ENCODE assay signal across 12 mouse cellular contexts in genomic region chr3:87996401-87996800, GRCm38 (mm10). TPM values are rescaled to one million over a fixed set of nuclear protein-coding genes. Genes with fewer than 3 reads are reported as not detected.
DNase-seq lines count a peak whose midpoint lies in the region; ATAC-seq and TF ChIP-seq lines count a peak whose summit lies in the region.
"Had no signal": no experiment of that assay in that cellular context is flagged by ENCODE, and none has a peak within 500 bp of the region (broad histone marks: within the 10 kb centered on the region; RNA-seq: fewer than 3 reads in every experiment).

No protein-coding gene starts in this region.

- peak overlapping the region; percentile 46; the same call in 1 of the 2 replicates for H3K4me3 ChIP-seq in heart, postnatal 0 days (ENCODE audit: low read depth, low read length)
- peak overlapping the region; percentile 32; the same call in 1 of the 2 replicates for H3K4me3 ChIP-seq in embryonic facial prominence, embryonic 15.5 days (replicated peaks)
- peak overlapping the region; percentile 45 for H3K4me3 ChIP-seq in hindbrain, postnatal 0 days (ENCODE audit: low read length)
- H3K4me3 ChIP-seq in neural tube, embryonic 13.5 days = peak overlapping the region; percentile 41

- peaks cover 97% of the 10 kb centered on the region for H3K27me3 ChIP-seq in heart, postnatal 0 days (ENCODE audit: control insufficient read depth, insufficient read depth, low read length)
- peaks cover 100% of the 10 kb centered on the region for H3K27me3 ChIP-seq in embryonic facial prominence, embryonic 15.5 days
- peaks cover 45% of the 10 kb centered on the region for H3K27me3 ChIP-seq in hindbrain, postnatal 0 days (ENCODE audit: insufficient read depth, low read length)
- peaks cover 99% of the 10 kb centered on the region for H3K27me3 ChIP-seq in neural tube, embryonic 13.5 days

- 2% methylated on average over 15 of the region's 15 CpGs for WGBS in heart, postnatal 0 days
- WGBS in embryonic facial prominence, embryonic 15.5 days = 2% methylated on average over 15 of the region's 15 CpGs
- WGBS in hindbrain, postnatal 0 days = 4% methylated on average over 15 of the region's 15 CpGs
- WGBS in neural tube, embryonic 13.5 days = 1% methylated on average over 15 of the region's 15 CpGs

- no peaks in the 10 kb centered on the region for H3K36me3 ChIP-seq in heart, postnatal 0 days (replicated peaks; ENCODE audit: control insufficient read depth, insufficient read depth, low read length)
- no peaks in the 10 kb centered on the region for H3K36me3 ChIP-seq in embryonic facial prominence, embryonic 15.5 days
- H3K36me3 ChIP-seq in hindbrain, postnatal 0 days (ENCODE audit: insufficient read depth, low read length) = no peaks in the 10 kb centered on the region; the same call in 1 of the 2 replicates
- H3K36me3 ChIP-seq in neural tube, embryonic 13.5 days = no peaks in the 10 kb centered on the region

- H3K9me3 ChIP-seq in heart, postnatal 0 days (replicated peaks; ENCODE audit: control insufficient read depth, low read length) = no peaks in the 10 kb centered on the region
- no peaks in the 10 kb centered on the region for H3K9me3 ChIP-seq in embryonic facial prominence, embryonic 15.5 days (replicated peaks)
- H3K9me3 ChIP-seq in hindbrain, postnatal 0 days (ENCODE audit: low read length) = no peaks in the 10 kb centered on the region
- no peaks in the 10 kb centered on the region for H3K9me3 ChIP-seq in neural tube, embryonic 13.5 days

- no peak for DNase-seq in heart, postnatal 0 days (ENCODE audit: low spot score)
- no peak for DNase-seq in heart, postnatal 36 days
- DNase-seq in hindbrain, postnatal 0 days (ENCODE audit: low spot score) = no peak
- no peak for DNase-seq in spleen, postnatal 14 days (ENCODE audit: low spot score in 2 of 2)
- DNase-seq in thymus, postnatal 4 days = no peak
- DNase-seq in kidney, postnatal 10 days = no peak
- DNase-seq: gastrocnemius, postnatal 36 days; kidney, adult 8-10 months; lung, postnatal 4 days had no signal

- TF ChIP-seq CTCF in heart, postnatal 0 days (IDR thresholded peaks at IDR 0.05; ENCODE audit: low read depth) = no peak
- no peak; the same call in 1 of the 2 replicates for TF ChIP-seq CTCF in hindbrain, postnatal 0 days (IDR thresholded peaks at IDR 0.05; ENCODE audit: low read depth)

- intact Hi-C loops in heart, postnatal 36 days (cut with DNase I) = no loop called here

- H3K4me2 ChIP-seq in heart, postnatal 0 days (ENCODE audit: low read depth, low read length) = no peak overlapping the region
- H3K4me2 ChIP-seq in embryonic facial prominence, embryonic 15.5 days (replicated peaks) = peak overlapping the region; percentile 52; the same call in 1 of the 2 replicates
- H3K4me2 ChIP-seq in hindbrain, postnatal 0 days (ENCODE audit: low read depth, low read length) = peak overlapping the region; percentile 71
- H3K4me2 ChIP-seq in neural tube, embryonic 13.5 days = peak overlapping the region; percentile 72

- no peak overlapping the region for H3K9ac ChIP-seq in heart, postnatal 0 days (replicated peaks; ENCODE audit: low read depth, low read length)
- no peak overlapping the region for H3K9ac ChIP-seq in embryonic facial prominence, embryonic 15.5 days
- 0 out of 2 replicates have a peak overlapping the region, but pooled peaks have one; percentile 53 for H3K9ac ChIP-seq in hindbrain, postnatal 0 days (replicated peaks; ENCODE audit: low read length)
- peak overlapping the region; percentile 69 for H3K9ac ChIP-seq in neural tube, embryonic 13.5 days

- no peak for TF ChIP-seq EP300 in heart, postnatal 0 days (IDR thresholded peaks at IDR 0.05; ENCODE audit: low read depth)

- ATAC-seq in heart, postnatal 0 days (ENCODE audit: insufficient read depth, low read depth) = no peak
- ATAC-seq in embryonic facial prominence, embryonic 15.5 days (ENCODE audit: insufficient number of reproducible peaks, low FRiP score, low TSS enrichment, low read depth) = no peak
- ATAC-seq in hindbrain, postnatal 0 days = no peak
- no peak for ATAC-seq in neural tube, embryonic 13.5 days (ENCODE audit: low read depth)

- peaks cover 4% of the 10 kb centered on the region for H3K4me1 ChIP-seq in heart, postnatal 0 days (ENCODE audit: control insufficient read depth, insufficient read depth)
- peaks cover 26% of the 10 kb centered on the region for H3K4me1 ChIP-seq in embryonic facial prominence, embryonic 15.5 days
- peaks cover 13% of the 10 kb centered on the region for H3K4me1 ChIP-seq in hindbrain, postnatal 0 days (ENCODE audit: insufficient read depth, low read length)
- H3K4me1 ChIP-seq in neural tube, embryonic 13.5 days (replicated peaks) = peaks cover 36% of the 10 kb centered on the region

- no peak overlapping the region for H3K27ac ChIP-seq in heart, postnatal 0 days (ENCODE audit: low read depth)
- H3K27ac ChIP-seq in embryonic facial prominence, embryonic 15.5 days (replicated peaks) = no peak overlapping the region
- H3K27ac ChIP-seq in hindbrain, postnatal 0 days = no peak overlapping the region
- H3K27ac ChIP-seq in neural tube, embryonic 13.5 days (replicated peaks) = no peak overlapping the region

RNA-seq across cellular contexts. Expression of gene Bcan, which starts 3.6 kb away (rescaled TPM):
- not detected in 2 replicates for total RNA-seq in heart, postnatal 0 days (2014; rRNA removed; ENCODE audit: low replicate concordance)
- 0.04 TPM in 1 of 2 replicates, not detected in the other for polyA plus RNA-seq in heart, postnatal 0 days (2015; fragmentation: Nextera tagmentation; extraction: Ambion mirVana)
- total RNA-seq in heart, postnatal 36 days (2021) = under 1 TPM in 1 of 2 experiments, not detected in 1; 0.19 TPM
- polyA plus RNA-seq in embryonic facial prominence, embryonic 15.5 days (2015; fragmentation: Nextera tagmentation; extraction: Ambion mirVana) = 0.38 and 0.61 TPM in 2 replicates
- 318 and 347 TPM in 2 replicates for total RNA-seq in hindbrain, postnatal 0 days (2014; rRNA removed)
- polyA plus RNA-seq in hindbrain, postnatal 0 days (2015; fragmentation: Nextera tagmentation; extraction: Ambion mirVana) = 229 and 237 TPM in 2 replicates
- polyA plus RNA-seq in neural tube, embryonic 13.5 days (2015; fragmentation: Nextera tagmentation; extraction: Ambion mirVana) = 37.8 and 41.3 TPM in 2 replicates

RNA-seq across cellular contexts. Expression of gene Nes, which starts 25.5 kb away (rescaled TPM):
- total RNA-seq in heart, postnatal 0 days (2014; rRNA removed; ENCODE audit: low replicate concordance) = 17.2 and 35.7 TPM in 2 replicates
- 9.1 and 9.9 TPM in 2 replicates for polyA plus RNA-seq in heart, postnatal 0 days (2015; fragmentation: Nextera tagmentation; extraction: Ambion mirVana)
- 10 to 100 TPM; 18.7 to 22.7 TPM for total RNA-seq in heart, postnatal 36 days (2021)
- 41.9 and 57.3 TPM in 2 replicates for polyA plus RNA-seq in embryonic facial prominence, embryonic 15.5 days (2015; fragmentation: Nextera tagmentation; extraction: Ambion mirVana)
- 37.2 and 40.0 TPM in 2 replicates for total RNA-seq in hindbrain, postnatal 0 days (2014; rRNA removed)
- polyA plus RNA-seq in hindbrain, postnatal 0 days (2015; fragmentation: Nextera tagmentation; extraction: Ambion mirVana) = 14.9 and 15.7 TPM in 2 replicates
- 44.1 and 47.1 TPM in 2 replicates for polyA plus RNA-seq in neural tube, embryonic 13.5 days (2015; fragmentation: Nextera tagmentation; extraction: Ambion mirVana)

RNA-seq across cellular contexts. Expression of gene Hapln2, which starts 31.0 kb away (rescaled TPM):
- not detected in 2 replicates for total RNA-seq in heart, postnatal 0 days (2014; rRNA removed; ENCODE audit: low replicate concordance)
- polyA plus RNA-seq in heart, postnatal 0 days (2015; fragmentation: Nextera tagmentation; extraction: Ambion mirVana) = 0.10 and 0.15 TPM in 2 replicates
- not detected for total RNA-seq in heart, postnatal 36 days (2021)
- polyA plus RNA-seq in embryonic facial prominence, embryonic 15.5 days (2015; fragmentation: Nextera tagmentation; extraction: Ambion mirVana) = 0.31 and 0.35 TPM in 2 replicates
- total RNA-seq in hindbrain, postnatal 0 days (2014; rRNA removed) = 0.47 and 0.50 TPM in 2 replicates
- 1.2 and 1.5 TPM in 2 replicates for polyA plus RNA-seq in hindbrain, postnatal 0 days (2015; fragmentation: Nextera tagmentation; extraction: Ambion mirVana)
- 0.36 and 0.40 TPM in 2 replicates for polyA plus RNA-seq in neural tube, embryonic 13.5 days (2015; fragmentation: Nextera tagmentation; extraction: Ambion mirVana)
- polyA plus RNA-seq: embryonic facial prominence, embryonic 11.5 days had no signal

RNA-seq across cellular contexts. Expression of gene Gpatch4, which starts 46.5 kb away (rescaled TPM):
- total RNA-seq in heart, postnatal 0 days (2014; rRNA removed; ENCODE audit: low replicate concordance) = 1.2 and 3.4 TPM in 2 replicates
- polyA plus RNA-seq in heart, postnatal 0 days (2015; fragmentation: Nextera tagmentation; extraction: Ambion mirVana) = 10.9 and 11.6 TPM in 2 replicates
- total RNA-seq in heart, postnatal 36 days (2021) = 10 to 100 TPM in 1 of 2 experiments, 1 to 10 TPM in 1; 8.2 to 10.3 TPM
- 28.5 and 35.8 TPM in 2 replicates for polyA plus RNA-seq in embryonic facial prominence, embryonic 15.5 days (2015; fragmentation: Nextera tagmentation; extraction: Ambion mirVana)
- 6.3 and 9.0 TPM in 2 replicates for total RNA-seq in hindbrain, postnatal 0 days (2014; rRNA removed)
- polyA plus RNA-seq in hindbrain, postnatal 0 days (2015; fragmentation: Nextera tagmentation; extraction: Ambion mirVana) = 31.7 and 33.5 TPM in 2 replicates
- polyA plus RNA-seq in neural tube, embryonic 13.5 days (2015; fragmentation: Nextera tagmentation; extraction: Ambion mirVana) = 29.5 and 30.3 TPM in 2 replicates

RNA-seq across cellular contexts. Expression of gene Crabp2, which starts 47.9 kb away (rescaled TPM):
- total RNA-seq in heart, postnatal 0 days (2014; rRNA removed; ENCODE audit: low replicate concordance) = 0.53 TPM in 1 of 2 replicates, not detected in the other
- 0.37 and 0.62 TPM in 2 replicates for polyA plus RNA-seq in heart, postnatal 0 days (2015; fragmentation: Nextera tagmentation; extraction: Ambion mirVana)
- not detected for total RNA-seq in heart, postnatal 36 days (2021)
- polyA plus RNA-seq in embryonic facial prominence, embryonic 15.5 days (2015; fragmentation: Nextera tagmentation; extraction: Ambion mirVana) = 200 and 206 TPM in 2 replicates
- 9.8 and 28.6 TPM in 2 replicates for total RNA-seq in hindbrain, postnatal 0 days (2014; rRNA removed)
- polyA plus RNA-seq in hindbrain, postnatal 0 days (2015; fragmentation: Nextera tagmentation; extraction: Ambion mirVana) = 44.5 and 46.3 TPM in 2 replicates
- 193 and 205 TPM in 2 replicates for polyA plus RNA-seq in neural tube, embryonic 13.5 days (2015; fragmentation: Nextera tagmentation; extraction: Ambion mirVana)

Comparison
In these comparisons a context has a peak if more than half of its experiments do, and no peak if none do; other contexts are left out.
1. H3K9ac ChIP-seq: peak in hindbrain, postnatal 0 days (single experiment) and neural tube, embryonic 13.5 days (single experiment); none in heart, postnatal 0 days (single experiment) and embryonic facial prominence, embryonic 15.5 days (single experiment).
2. RNA of gene Bcan, which starts 3.6 kb away (polyA plus RNA-seq): 229 to 237 TPM in hindbrain, postnatal 0 days and 37.8 to 41.3 TPM in neural tube, embryonic 13.5 days; 0.38 to 0.61 TPM in embryonic facial prominence, embryonic 15.5 days and 0.04 TPM in heart, postnatal 0 days; every median in the first group is over 10 times any median in the second.
3. Peak in every context shown above with its lines, with median percentiles within 50 percentile points of each other: H3K4me3 ChIP-seq.